Mouse (Mus musculus): ENCODE measurements around the gene Tlr13.

DNA sequence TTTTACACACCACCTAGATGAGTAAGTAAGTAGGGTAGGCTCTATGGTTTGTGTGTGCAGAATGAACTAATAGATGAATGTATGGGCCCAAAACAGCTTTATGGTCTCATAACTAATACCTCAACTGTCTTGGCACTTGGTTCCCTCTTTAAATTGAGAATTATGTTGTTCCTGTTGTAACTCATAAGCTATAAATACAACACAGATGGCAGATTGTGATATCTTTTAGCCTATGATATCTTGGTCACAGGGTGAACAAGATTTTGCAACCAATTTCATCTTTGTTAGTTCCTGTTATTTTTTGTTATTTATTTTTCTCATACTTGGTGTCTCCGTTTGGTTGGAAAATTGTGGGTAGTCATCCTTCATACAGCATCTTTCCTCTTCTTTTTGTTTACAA, 5.2 kb downstream of the Tlr13 start:
- TF ChIP-seq CTCF (IDR thresholded peaks at IDR 0.05) (no peak), EP300 (IDR thresholded peaks at IDR 0.05) (no peak)
